Mouse (Mus musculus) cerebellum, adult 2 months (tissue): ENCODE measurements around the gene Ttyh1.

Experiments used
- CTCF ChIP-seq: fragments of 200-500 bp; IDR thresholded peaks from 2 replicates; pipeline ENCODE4 v1.5.1; 2011; ENCODE audit warnings: low read depth, mild to moderate bottlenecking, control low read depth, low read length, moderate library complexity, borderline replicate concordance; ENCODE audit not compliant: insufficient read depth
- POLR2A ChIP-seq: fragments of 200-500 bp; IDR thresholded peaks from 2 replicates; pipeline ENCODE4 v1.6.1; 2011; ENCODE audit warnings: low read length, control low read depth, borderline replicate concordance; ENCODE audit not compliant: insufficient read depth

GRCm38 (mm10) chr7:4138671-4139070 lies 19.5 kb downstream of the Ttyh1 start:
- TF ChIP-seq POLR2A, result no peak
- TF ChIP-seq CTCF, result no peak
